Mouse (Mus musculus) forebrain, embryonic 16.5 days (tissue): ENCODE results near the gene Kbtbd12. TPM values are rescaled to one million over a fixed set of nuclear protein-coding genes. Genes with fewer than 3 reads are reported as not detected.

ENCODE experiments used
- ATAC-seq: fragments of 200-750 bp; cut with Nextera tagmentation; 2 replicates; pipeline ENCODE4 v1.8.0; 2017; ENCODE audit warnings: mild to moderate bottlenecking, moderate library complexity
- H3K27ac ChIP-seq: fragments of 300-500 bp; sonication (generic); 2 replicates; pipeline ENCODE4 v1.5.1; 2014; ENCODE audit warnings: low read length, control low read depth
- H3K27me3 ChIP-seq: fragments of 300-500 bp; sonication (generic); replicated peaks from 2 replicates; pipeline ENCODE4 v1.6.1; 2014; ENCODE audit warnings: low read length; ENCODE audit not compliant: control insufficient read depth, insufficient read depth
- H3K36me3 ChIP-seq: fragments of 300-500 bp; sonication (generic); 2 replicates; pipeline ENCODE4 v1.6.1; 2014; ENCODE audit not compliant: control insufficient read depth, insufficient read depth
- H3K4me1 ChIP-seq: fragments of 300-500 bp; sonication (generic); replicated peaks from 2 replicates; pipeline ENCODE4 v1.6.1; 2014; ENCODE audit warnings: low read length; ENCODE audit not compliant: control insufficient read depth, insufficient read depth
- H3K4me2 ChIP-seq: fragments of 300-500 bp; sonication (generic); 2 replicates; pipeline ENCODE4 v1.6.1; 2014; ENCODE audit warnings: mild to moderate bottlenecking, low read length, control low read depth
- H3K4me3 ChIP-seq: fragments of 300-500 bp; sonication (generic); replicated peaks from 2 replicates; pipeline ENCODE4 v1.5.1; 2014; ENCODE audit warnings: mild to moderate bottlenecking, low read length, control low read depth
- H3K9ac ChIP-seq: fragments of 300-500 bp; sonication (generic); replicated peaks from 2 replicates; pipeline ENCODE4 v1.6.1; 2014; ENCODE audit warnings: low read depth, low read length, control low read depth
- H3K9me3 ChIP-seq: fragments of 300-500 bp; sonication (generic); 2 replicates; pipeline ENCODE4 v1.6.1; 2016; ENCODE audit warnings: low read length; ENCODE audit not compliant: control insufficient read depth
- WGBS: fragments of 180-500 bp; shearing (Covaris S2); extraction: QIAGEN DNeasy Blood & Tissue Kit; methylation state at CpG from one replicate; pipeline ENCODE4 v1.1.7; 2014; 5-methylcytosine and 5-hydroxymethylcytosine counted together
- polyA plus RNA-seq: library from polyadenylated mRNA; unstranded; fragments of >200 nt; fragmentation: Nextera tagmentation; extraction: Ambion mirVana; gene quantifications from 2 replicates; pipeline ENCODE4 v1.2.1, GENCODE M21; 2015

The Kbtbd12 gene
- polyA plus RNA-seq, 1 experiment from 2014 or later, result 0.52 TPM

- Histone ChIP-seq H3K4me3 (no peak overlapping the region), H3K27me3 (no peaks in the 10 kb centered on the region), H3K4me1 (peaks cover 7% of the 10 kb centered on the region; the same call in 1 of the 2 replicates), H3K9ac (no peak overlapping the region), H3K27ac (no peak overlapping the region), H3K9me3 (no peaks in the 10 kb centered on the region), H3K4me2 (no peak overlapping the region), H3K36me3 (no peaks in the 10 kb centered on the region)
- WGBS, result 86% methylated on average over 5 of the region's 5 CpGs
- no peak for ATAC-seq
Observed at GRCm38 (mm10) chr6:88630560-88630959, 7.2 kb downstream of the Kbtbd12 start.

- H3K27me3 ChIP-seq, result no peaks in the 10 kb centered on the region
- no peak overlapping the region for H3K4me3 ChIP-seq
- H3K4me1 ChIP-seq, result peaks cover 7% of the 10 kb centered on the region; the same call in 1 of the 2 replicates
- no peak overlapping the region for H3K4me2 ChIP-seq
- no peaks in the 10 kb centered on the region for H3K9me3 ChIP-seq
- H3K27ac ChIP-seq, result no peak overlapping the region
- no peak overlapping the region for H3K9ac ChIP-seq
- no peak for ATAC-seq
- H3K36me3 ChIP-seq, result no peaks in the 10 kb centered on the region
- WGBS, result 99% methylated on average over 2 of the region's 2 CpGs
Observed at GRCm38 (mm10) chr6:88629821-88630220, 7.9 kb downstream of the Kbtbd12 start.

DNA sequence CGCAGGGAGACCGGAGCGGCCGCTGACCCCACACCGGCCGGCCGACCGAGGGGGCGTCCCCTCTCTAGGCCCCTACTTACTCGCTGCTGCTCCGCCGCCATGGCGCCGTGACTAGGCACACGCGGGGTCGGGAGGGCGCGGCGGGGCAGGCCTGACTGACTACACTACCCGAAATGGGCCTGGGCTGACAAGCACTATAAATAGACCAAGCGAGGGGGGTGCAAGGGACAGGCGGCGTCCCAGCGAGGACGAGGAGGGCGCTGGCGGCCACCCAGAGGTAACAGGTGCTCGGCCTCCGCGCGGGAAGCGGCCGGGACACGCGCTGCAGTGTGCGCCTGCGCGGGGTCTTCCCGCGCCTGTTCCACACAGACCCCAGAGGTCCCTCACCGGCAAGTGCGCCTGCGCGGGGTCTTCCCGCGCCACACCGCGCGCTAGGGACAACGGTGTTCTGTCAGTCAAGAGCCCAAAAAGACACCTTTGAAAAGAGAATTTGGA lies 10.4 kb downstream of the Kbtbd12 start:
- H3K9me3 ChIP-seq, result no peaks in the 10 kb centered on the region
- H3K4me2 ChIP-seq, result peak overlapping the region; percentile 78
- H3K9ac ChIP-seq, result peak overlapping the region; percentile 75
- peak overlapping the region; percentile 72 for H3K27ac ChIP-seq
- H3K27me3 ChIP-seq, result no peaks in the 10 kb centered on the region
- 0% methylated on average over 51 of the region's 51 CpGs for WGBS
- no peaks in the 10 kb centered on the region for H3K36me3 ChIP-seq
- peak; percentile 99 for ATAC-seq
- H3K4me3 ChIP-seq, result peak overlapping the region; percentile 61
- peaks cover 7% of the 10 kb centered on the region; the same call in 1 of the 2 replicates for H3K4me1 ChIP-seq

DNA sequence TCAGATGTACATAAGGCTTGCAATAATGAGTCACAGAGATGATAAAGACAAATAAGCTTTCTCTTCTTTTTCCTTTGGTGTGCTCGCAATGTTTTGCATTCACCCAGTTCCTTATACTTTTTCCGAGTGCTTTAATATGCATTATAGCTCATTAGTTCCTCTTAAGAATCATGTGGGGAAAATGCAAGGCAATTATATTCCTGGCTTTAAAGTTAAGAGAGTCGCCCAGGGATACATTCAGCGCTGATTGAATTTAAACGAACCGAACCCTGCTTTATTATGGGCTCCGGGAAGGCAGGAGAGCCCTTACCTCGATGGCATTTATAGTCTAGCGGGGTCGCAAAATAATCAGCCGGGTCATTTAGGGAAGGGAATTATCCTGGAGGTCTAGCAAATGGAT lies 10.8 kb downstream of the Kbtbd12 start:
- 5% methylated on average over 11 of the region's 11 CpGs for WGBS
- peak overlapping the region; percentile 61 for H3K4me3 ChIP-seq

GRCm38 (mm10) chr6:88626462-88626861 lies 11.3 kb downstream of the Kbtbd12 start:
- Histone ChIP-seq H3K36me3 (no peaks in the 10 kb centered on the region), H3K9ac (no peak overlapping the region), H3K4me1 (peaks cover 7% of the 10 kb centered on the region; the same call in 1 of the 2 replicates), H3K4me3 (no peak overlapping the region), H3K9me3 (no peaks in the 10 kb centered on the region), H3K27ac (no peak overlapping the region), H3K4me2 (peak overlapping the region; percentile 78), H3K27me3 (no peaks in the 10 kb centered on the region)
- no peak for ATAC-seq
- 45% methylated on average over 4 of the region's 4 CpGs for WGBS

More for the DNA sequence above, 10.8 kb downstream of the Kbtbd12 start:
- Histone ChIP-seq H3K4me1 (peaks cover 7% of the 10 kb centered on the region; the same call in 1 of the 2 replicates), H3K4me2 (peak overlapping the region; percentile 78), H3K27ac (peak overlapping the region; percentile 72), H3K36me3 (no peaks in the 10 kb centered on the region), H3K9me3 (no peaks in the 10 kb centered on the region), H3K27me3 (no peaks in the 10 kb centered on the region), H3K9ac (peak overlapping the region; percentile 75)
- peak; percentile 22; the same call in 1 of the 2 replicates for ATAC-seq

GRCm38 (mm10) chr6:88621816-88622481 lies 15.8 kb downstream of the Kbtbd12 start:
- 82% methylated on average over 4 of the region's 4 CpGs for WGBS
- no peak for ATAC-seq
- Histone ChIP-seq H3K9me3 (no peaks in the 10 kb centered on the region), H3K27ac (no peak overlapping the region), H3K4me3 (no peak overlapping the region), H3K4me1 (peaks cover 3% of the 10 kb centered on the region; the same call in 1 of the 2 replicates), H3K9ac (no peak overlapping the region), H3K36me3 (no peaks in the 10 kb centered on the region), H3K4me2 (no peak overlapping the region), H3K27me3 (no peaks in the 10 kb centered on the region)

DNA sequence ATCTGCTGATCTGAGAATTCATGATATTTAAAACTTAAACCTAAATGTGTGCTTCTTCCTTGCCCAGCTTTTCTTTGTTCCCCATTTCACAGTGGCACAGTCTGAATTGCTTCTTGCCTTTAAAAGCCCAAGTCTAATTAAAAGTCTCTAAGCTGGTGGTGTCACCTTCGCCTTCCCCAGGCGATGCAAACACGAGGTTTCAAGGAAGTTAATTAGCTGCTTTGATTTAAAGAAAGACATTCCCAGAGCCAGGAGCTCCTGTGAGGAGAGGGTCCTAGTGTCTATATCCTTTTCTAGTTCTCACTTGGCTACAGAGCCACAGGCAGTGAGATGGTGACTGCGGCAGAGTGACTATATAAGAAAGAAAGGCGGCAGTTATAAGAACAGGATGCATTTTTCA lies 18.2 kb downstream of the Kbtbd12 start:
- no peak overlapping the region for H3K4me2 ChIP-seq
- peaks cover 2% of the 10 kb centered on the region; the same call in 1 of the 2 replicates for H3K4me1 ChIP-seq
- no peak overlapping the region for H3K9ac ChIP-seq
- H3K4me3 ChIP-seq, result no peak overlapping the region
- no peak for ATAC-seq
- no peaks in the 10 kb centered on the region for H3K27me3 ChIP-seq
- no peaks in the 10 kb centered on the region for H3K36me3 ChIP-seq
- no peaks in the 10 kb centered on the region for H3K9me3 ChIP-seq
- no peak overlapping the region for H3K27ac ChIP-seq
- 8% methylated on average over 5 of the region's 5 CpGs for WGBS

- ATAC-seq, result no peak
- Histone ChIP-seq H3K9ac (no peak overlapping the region), H3K4me1 (peaks cover 2% of the 10 kb centered on the region; the same call in 1 of the 2 replicates), H3K36me3 (no peaks in the 10 kb centered on the region), H3K4me2 (no peak overlapping the region), H3K4me3 (no peak overlapping the region), H3K9me3 (no peaks in the 10 kb centered on the region), H3K27ac (no peak overlapping the region), H3K27me3 (no peaks in the 10 kb centered on the region)
- 92% methylated on average over 2 of the region's 2 CpGs for WGBS
Observed at GRCm38 (mm10) chr6:88615352-88615751, 22.4 kb downstream of the Kbtbd12 start.

GRCm38 (mm10) chr6:88606417-88606816 lies 31.3 kb downstream of the Kbtbd12 start:
- H3K9ac ChIP-seq, result no peak overlapping the region
- peak overlapping the region; percentile 39; the same call in 1 of the 2 replicates for H3K27ac ChIP-seq
- ATAC-seq, result no peak
- H3K4me2 ChIP-seq, result no peak overlapping the region
- no peak overlapping the region for H3K4me3 ChIP-seq
- H3K4me1 ChIP-seq, result 0 out of 2 replicates have a peak, but pooled peaks cover 2% of the 10 kb centered on the region
- no peaks in the 10 kb centered on the region for H3K36me3 ChIP-seq
- H3K27me3 ChIP-seq, result no peaks in the 10 kb centered on the region
- 56% methylated on average over 2 of the region's 2 CpGs for WGBS
- no peaks in the 10 kb centered on the region for H3K9me3 ChIP-seq
